Mouse (Mus musculus) lung, postnatal 36 days (tissue): ENCODE results near the gene Tmem160.

Source experiments
- DNase-seq: peaks from one replicate; pipeline ENCODE4 v3.0.0; 2022; ENCODE audit warnings: mixed read lengths

The Tmem160 gene

DNA sequence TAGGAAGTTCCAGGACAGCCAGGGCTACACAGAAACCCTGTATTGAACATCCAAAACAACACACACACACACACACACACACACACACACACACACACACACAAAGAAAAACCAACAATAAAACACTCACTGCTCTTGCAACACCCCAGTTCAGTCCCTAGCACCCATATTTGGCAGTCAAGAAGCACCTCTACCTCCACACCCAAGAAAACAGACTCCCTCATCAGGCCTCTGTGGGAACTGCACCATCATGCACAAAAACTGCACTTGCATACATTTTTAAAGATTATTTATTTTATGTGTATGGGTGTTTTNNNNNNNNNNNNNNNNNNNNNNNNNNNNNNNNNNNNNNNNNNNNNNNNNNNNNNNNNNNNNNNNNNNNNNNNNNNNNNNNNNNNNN lies 11.3 kb upstream of the Tmem160 start:
- peak; percentile 27 for DNase-seq

DNA sequence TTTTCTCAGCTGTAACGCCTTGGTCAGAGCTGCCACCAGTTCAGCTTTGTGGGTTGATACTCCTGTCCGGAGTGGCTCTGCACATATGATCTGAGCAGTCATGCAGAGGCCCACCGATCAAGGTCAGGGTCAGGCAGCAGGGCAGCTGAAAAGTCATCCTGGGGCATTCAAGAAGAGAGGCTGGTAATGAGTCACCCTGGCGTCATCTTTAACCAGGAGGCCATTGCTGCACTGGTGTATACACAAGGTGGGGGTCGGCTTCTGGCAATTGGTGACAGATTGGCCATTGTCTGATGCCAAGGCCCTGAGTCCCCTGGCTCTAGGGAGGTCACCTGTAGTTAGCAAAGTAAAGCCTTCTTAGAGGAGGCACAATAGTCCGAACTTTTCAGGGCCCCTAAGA lies 923 bp upstream of the Tmem160 start:
- no peak for DNase-seq

DNA sequence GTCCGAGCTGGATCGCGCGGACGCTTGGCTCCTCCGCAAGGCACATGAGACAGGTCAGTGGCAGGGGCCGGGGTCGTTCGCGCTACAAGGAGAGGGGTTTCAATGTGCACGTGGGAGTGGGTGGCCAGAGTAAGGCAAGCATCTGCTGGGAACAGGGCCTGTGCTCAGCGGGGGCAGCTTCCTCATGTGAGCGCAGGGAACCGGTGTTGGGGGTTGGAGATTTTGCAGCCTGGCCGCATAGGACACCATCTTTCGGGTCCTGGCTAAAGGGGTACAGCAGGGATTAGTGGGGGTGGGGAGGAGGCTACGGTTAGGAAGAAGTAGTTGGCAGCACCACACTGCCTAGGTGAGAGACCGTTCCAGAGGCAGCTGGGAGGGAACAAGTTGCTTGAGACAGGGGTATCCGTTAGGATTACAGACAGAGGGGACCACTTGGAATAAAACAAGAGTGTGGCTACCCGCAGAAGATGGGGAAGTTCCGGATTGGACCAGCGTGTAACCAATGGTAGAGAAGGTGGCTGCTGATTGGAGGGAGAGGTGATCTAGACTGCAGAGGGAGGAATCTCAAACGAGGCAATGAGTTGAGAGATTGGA lies 636 bp downstream of the Tmem160 start:
- peak; percentile 56 for DNase-seq

DNA sequence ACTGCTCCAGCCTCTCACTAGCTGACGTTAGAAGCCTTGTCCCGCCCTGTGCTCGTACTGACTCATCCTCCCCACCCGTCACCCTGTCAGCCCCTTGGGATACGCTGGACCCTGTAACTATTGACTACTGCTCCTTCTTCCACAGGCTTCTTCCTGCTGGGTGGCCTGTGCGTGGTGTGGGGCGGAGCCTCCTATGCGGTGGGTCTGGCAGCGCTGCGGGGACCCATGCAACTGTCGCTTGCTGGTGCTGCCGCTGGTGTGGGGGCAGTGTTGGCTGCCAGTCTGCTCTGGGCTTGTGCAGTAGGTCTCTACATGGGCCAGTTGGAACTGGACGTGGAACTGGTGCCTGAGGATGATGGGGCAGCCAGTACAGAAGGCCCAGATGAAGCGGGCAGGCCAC lies 2.4 kb downstream of the Tmem160 start:
- DNase-seq: no peak

DNA sequence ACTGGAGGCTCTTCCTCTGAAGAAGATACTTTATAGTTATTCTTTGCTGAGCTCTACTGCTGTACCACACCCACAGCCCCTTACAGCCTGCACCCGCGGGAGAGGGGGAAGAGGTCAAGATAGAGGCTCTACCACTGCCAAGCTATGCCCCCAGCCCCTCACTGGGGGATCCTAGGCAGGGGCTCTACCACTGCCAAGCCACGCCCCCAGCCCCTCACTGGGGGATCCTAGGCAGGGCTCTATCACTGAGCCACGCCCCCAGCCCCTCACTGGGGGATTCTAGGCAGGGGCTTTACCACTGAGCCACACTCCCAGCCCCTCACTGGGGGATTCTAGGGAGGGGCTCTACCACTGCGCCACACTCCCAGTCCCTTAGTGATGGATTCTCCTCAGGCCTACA lies 3.7 kb downstream of the Tmem160 start:
- DNase-seq: no peak

DNA sequence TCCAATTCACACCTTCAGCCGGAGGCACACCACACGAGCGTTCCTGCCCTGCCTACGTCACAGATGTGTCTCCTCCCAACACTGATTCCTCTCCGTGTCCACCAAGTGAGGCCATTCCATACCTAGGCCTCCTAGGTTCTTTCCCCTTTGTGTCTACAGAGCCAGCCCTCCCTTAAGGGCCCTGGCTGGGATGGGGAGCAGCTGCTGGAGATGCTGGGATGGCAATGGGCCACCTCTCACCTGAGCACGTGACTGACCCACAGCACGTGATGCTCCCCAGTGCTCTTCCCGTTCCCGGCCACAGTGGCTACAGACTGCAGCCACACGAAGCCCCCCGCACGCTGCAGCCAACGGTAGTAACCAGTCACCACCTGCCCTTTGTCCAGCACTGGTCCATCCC lies 8.0 kb downstream of the Tmem160 start:
- no peak for DNase-seq

DNA sequence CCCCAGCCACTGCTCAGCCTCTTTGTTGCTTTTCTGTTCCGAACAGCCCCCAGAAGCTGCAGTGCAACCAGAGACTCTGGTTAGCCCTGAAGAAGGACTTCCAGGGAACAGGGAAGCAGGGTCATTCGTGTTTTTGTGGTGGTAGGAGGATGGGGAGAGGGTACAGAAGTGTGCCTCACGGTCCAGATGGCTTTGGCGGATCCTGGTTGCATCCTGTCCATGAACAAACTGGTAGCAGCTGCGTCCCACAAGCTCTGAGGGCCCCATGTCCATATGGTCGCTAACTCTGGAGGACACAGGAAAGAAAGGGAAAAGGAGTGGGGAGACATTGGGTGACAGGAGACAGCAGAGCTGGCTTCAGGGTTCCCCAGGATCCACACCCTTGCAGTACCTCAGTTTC lies 8.6 kb downstream of the Tmem160 start:
- no peak for DNase-seq

DNA sequence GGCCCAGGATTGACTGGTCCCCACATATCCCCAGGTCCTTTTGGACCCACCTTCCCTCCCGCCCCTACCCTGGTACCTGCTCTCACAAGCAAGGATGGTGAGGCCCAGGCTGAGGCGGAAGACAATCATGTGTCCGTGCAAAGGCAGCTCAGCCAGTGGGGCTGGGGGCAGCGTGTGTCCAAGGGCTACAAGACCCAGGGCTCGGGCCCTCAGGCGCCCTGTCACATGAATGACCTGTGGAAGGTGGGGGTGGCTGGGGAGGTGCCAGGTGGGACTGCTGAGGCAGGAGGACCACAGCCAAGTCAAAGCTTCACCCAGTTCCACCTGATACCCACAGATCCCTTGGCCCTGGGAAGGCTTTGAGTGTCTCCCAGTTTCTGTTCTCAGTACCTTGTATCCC lies 9.1 kb downstream of the Tmem160 start:
- no peak for DNase-seq

DNA sequence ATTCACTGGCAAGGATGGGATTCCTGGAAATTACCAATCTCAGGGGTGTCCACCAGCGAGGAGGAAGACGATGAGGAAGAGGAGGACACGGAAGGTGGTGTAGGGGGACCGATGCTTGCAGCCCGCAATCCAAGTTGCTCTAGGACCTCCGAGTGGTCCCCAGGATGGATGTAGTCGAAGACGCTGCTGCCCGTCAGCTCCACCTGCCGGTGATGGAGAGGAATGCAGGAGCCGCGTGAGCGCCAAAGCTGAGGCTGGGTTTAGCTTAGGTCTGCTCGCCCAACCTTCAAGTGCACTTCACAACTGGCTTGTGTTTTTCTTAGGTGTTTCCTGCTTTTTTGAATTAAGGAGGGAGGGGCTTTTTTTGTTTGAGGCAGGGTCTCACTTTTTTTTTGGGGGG lies 10.6 kb downstream of the Tmem160 start:
- peak; percentile 87 for DNase-seq

DNA sequence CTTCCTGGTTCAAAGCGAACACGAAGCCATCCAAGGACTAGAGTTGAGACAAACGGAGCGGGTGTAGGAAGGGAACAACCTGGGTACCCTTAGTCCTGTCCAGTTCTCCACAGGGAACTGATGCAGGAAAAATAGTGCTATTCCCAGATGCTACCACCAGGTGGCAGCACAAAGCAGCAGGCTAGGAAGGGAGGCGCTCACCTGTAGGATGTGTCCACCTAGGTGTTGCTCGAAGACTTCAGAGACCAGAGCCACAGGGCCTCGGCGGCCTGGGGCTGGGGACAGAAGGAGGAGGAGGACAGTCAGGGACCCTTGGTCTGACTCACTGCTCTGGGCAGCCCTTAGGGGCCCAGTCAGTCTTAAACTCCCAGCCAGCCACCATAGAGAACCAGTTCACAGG lies 12.6 kb downstream of the Tmem160 start:
- peak; percentile 81 for DNase-seq

DNA sequence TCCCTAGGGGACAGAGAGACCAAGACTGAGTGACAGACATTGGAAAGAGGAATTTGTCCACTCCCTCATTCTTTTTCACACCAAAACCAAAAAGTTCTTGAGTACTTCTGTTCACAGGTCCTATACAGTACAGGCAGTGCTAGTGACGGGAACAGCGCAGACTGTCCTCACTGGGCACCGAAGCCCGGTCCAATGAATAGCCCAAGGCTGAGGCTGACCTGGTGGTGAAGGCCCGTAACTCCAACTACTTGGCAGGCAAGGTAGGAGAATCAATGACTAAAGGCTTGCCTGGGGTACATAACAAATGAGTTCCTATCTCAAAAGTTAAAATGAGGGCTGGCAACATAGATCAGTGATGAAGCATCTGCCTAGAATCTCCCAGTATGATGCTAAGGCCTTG lies 13.0 kb downstream of the Tmem160 start:
- DNase-seq: no peak

DNA sequence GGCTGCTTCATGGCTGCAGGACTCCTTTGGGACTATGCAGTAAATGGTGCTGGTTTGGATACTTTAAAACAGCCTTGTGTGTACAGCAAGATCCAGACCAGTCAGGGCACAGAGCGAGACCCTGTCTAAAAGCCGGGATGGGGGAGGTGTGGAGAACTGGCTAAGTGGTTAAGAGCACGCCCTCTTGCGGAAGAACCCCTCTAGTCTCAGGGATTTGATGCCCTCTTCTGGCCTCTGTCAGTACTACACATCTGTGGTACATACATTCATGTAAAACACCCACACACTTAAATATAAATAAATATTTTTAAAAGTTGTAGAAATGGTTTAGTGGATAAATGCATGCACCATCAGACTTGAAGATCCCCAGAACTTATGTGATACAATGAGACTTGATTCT lies 14.0 kb downstream of the Tmem160 start:
- peak; percentile 22 for DNase-seq

DNA sequence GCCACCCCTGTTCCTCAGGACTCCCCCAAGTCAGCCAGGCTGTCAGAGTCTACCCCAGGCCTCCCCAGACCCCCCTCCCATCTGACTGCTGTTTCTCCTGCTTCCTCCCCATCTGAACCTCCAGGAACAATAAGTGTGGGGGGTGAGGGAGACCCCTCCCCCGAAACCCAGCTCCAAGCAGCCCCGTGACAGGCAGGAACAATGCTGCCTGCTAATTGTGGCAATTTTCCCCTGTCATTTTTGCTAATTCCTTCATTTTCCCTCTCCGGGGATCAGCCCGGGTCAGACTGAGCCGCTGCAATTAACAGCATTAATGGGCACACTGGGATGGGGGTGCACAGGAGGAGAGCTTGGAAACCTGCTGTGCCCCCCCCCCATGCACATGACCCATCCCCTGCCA lies 15.5 kb downstream of the Tmem160 start:
- DNase-seq: no peak

DNA sequence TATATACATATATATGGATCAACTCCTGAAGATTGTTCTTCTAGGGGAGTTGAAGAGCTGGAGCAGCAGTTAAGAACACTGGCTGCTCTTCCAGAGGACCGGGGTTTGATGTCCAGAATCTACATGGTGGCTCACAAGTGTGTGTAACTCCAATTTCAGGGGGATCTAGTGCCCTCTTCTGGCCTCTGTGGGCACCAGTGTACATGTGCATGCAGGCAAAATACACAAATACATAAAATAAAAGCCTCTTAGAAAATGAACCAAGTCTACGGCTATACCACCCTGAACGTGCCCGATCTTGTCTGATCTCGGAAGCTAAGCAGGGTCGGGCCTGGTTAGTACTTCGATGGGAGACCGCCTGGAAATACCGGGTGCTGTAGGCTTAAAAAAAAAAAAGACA lies 19.0 kb downstream of the Tmem160 start:
- DNase-seq: peak; percentile 50

DNA sequence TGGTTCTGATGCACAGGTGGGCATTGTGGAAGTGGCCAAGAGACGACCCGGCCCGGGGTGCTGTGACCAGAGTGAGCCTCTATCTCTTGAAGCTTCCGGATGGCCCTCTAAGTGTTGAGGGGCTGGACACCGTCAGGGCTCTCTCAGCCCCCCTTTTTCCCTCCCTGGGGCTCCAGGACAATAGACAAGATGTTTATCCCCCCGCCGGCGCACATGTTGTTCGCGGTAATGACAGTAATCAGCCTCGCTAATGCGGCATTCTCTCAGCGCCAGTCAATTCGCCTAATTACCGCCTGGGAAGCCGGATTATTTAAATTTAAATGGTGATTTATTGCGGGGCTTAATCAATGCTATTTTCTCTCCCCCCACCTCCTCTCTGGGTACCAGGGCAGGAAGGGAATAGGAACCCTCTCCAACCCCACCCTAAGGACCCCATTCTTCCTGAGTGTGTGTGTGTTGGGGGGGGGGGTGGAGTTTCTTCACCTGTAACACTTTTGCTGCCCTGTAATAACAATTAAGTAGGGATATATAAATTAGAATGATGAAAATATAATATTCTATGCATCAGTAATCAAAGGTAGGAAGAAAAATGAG lies 19.6 kb downstream of the Tmem160 start:
- DNase-seq: no peak

DNA sequence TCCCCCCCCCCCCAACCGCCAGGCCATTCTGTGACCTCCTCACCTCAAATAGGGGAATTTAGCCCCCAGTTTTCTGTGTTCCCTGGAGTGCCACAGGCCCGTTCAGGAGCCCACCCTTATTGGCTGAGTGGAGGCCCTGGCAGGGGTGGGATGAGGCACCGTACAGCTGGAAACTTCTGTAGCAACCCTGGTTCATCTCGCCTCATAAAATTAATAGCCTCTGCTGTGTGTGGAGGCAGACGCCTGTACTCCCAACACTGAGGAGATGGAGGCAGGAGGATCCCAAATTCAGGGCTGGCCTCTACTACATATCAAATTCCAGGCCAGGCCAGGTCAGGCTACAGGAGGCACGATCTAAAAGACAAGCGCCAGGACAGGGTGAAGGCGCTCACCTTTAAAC lies 21.3 kb downstream of the Tmem160 start:
- no peak for DNase-seq

DNA sequence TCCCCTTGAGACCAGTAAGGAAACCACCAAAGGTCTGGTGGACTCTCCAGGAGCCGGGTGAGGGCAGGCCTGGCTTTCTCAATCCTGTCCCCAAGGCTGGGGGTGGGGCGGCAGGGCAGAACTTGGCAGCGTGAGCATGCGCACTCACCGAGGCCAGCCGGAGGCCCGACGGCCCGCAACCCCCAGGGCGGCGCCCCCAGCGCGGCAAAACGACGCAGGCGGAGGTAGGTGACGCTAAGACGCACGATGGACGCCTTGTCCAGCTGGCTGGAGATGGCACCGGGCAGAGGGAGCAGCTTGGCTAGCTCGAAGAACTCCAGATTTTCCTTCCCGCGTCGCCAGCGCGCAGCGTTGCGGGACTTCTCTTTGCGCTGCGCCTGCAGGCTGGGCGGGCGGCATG lies 21.9 kb downstream of the Tmem160 start:
- peak; percentile 39 for DNase-seq

DNA sequence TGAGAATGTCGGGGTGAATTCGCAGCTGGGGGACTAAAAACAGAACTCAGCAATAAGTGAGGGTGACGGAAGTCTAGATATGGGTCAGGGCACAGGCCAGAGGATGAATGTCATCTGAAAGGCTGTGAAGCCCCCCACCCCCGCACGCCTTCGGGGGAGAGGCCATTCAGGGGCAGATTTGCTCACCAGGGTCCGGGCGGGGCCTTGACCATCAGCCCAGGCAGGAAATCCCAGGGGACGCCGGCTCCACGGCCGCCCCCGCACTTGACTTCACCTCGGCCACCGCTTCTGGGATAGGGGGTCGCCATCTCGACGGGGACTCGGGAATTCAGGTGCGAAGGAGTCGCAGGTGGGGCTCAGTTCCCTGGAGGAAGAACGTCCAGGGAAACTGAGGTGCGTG lies 22.7 kb downstream of the Tmem160 start:
- DNase-seq: no peak

DNA sequence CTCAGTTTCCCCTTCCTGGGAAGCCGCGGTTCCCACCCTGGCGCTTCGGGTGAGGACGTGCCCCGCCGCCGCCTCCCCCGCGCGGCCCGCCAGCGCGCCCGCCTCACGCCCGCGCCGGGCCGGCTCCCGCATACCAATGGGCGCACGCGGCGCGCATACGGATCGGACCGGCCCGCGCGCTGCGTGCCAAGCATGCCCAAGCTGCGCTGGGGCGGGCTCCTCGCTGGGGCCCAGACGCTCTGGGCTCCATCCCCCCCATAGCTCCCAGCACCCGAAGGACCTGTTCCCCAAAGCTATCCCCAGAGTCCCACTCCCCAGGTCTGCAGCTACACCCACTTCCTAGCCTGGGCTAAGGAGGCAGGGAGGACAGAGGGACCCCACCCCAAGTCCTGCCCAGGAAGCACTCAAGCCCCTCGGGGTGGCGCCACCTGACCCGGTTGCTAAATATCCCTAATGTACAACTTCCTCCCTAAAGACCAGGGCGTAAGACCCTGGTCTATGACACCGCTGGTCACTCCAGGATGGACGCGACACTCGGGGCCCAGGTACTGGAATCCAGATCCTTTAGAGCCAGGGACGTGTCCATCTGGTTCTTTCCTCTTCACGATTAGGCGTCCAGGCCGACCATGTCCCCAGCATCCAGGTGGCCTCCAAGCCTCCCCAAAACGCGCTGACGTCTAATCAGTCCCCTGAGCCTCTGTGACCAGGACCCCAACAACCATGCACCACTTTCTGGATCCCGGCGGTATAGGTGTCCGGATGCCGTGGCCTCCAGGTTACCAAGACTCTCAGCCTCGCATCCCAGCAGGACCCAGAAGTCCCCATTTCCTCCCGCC lies 23.4 kb downstream of the Tmem160 start:
- DNase-seq: no peak

DNA sequence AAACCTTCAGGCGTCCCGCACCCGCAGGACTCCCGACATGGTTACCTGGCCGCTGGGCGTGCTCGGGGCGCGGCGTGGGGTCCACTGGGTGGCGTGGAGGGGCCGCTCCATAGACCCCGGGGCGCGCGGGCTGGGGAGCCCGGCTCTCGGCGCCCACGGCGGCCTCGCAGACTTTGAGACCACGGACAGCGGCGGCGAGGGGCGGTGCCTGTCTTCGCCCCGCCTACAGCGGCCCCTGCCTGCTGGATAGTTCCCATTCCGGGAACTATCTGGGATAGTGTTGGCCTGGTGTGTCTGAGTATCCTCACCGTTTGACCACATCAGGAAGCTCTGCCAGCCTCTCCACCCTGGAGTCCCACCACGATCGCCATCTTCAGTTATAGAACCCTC lies 24.0 kb downstream of the Tmem160 start:
- no peak for DNase-seq

DNA sequence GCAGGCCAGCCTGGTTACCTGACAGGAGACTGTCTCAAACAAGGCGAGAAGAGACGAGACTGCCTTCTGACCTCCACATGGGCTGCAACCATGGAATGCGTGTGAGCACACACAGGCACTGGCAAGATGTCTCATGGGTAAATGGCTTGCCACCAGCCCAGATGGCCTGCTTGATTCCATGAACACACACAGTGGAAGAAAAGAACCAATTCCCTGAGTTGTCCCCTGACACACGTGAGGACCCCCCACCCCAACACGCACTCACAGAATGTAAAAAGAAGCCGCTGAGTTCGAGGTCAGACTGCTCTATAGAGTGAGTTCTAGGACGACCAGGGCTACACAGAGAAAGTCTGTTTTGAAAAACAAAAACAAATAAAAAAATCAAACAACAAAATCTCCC lies 25.0 kb downstream of the Tmem160 start, which contains the start of gene Npas1:
Gene Npas1 (minus strand): TSS at position 101 of the 400 bp plus-strand sequence.
- no peak for DNase-seq

DNA sequence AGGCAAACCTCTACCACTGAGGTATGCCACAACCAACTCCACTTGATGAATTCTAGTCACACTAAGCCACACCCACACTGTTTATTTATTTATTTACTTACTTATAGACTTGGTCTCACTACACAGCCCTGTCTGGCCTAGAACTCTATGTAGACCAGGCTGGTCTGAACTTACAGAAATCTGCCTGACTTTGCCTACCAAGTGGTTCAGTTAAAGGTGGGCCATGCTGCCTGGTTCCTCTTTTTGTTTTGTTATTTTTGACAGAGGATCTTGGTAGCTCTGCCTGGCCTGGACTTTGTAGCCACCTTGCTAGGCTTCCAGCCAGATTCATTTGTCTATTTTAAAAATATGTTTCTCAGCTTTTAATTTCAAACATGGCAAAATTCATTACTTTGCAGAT lies 36.2 kb downstream of the Tmem160 start:
- no peak for DNase-seq

DNA sequence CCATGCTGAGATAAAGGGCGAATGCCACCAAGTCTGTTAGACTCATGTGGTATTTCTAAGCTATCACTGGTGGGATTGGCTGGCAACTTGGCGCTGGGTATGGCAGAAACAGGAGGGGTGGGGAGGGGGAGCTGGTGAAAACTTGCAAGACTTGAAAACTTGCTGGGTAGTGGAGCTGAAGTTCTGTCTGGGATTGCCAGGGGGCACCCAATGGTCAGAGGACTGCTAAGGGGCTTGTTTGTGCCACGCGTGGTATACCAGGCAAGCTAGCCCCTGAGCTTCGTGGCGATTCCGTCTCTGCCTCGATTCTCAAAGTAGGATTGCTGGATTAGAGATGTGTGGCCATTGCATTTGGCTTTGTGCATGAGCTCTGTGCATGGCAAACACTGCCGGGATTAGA lies 37.4 kb downstream of the Tmem160 start:
- peak; percentile 28 for DNase-seq

DNA sequence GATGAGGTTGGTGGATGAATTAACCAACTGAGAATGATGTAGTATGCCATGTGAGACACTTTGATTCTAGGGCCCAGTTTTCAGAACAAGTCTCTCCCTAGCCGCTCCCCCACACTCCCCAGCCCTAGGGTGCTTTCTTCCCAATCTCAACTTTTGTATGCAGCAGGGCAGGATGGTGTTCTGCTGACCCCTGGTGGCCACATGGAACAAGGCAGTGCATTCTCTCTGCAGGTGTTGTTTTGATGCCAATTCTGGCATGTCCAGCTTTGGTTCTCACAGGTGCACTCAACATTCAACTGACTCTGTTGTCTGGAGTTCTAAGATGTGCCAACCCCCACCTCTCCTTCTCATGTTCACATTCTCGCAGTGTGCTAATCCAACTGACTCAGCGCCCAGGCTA lies 39.2 kb downstream of the Tmem160 start:
- DNase-seq: peak; percentile 79
